Mouse (Mus musculus): ENCODE data around the gene Fgd2. TPM values are rescaled to one million over a fixed set of nuclear protein-coding genes. Genes with fewer than 3 reads are reported as not detected.

Gene Fgd2
- total RNA-seq, 2 experiments from 2014 or later, result 5.4 to 7.4 TPM

DNA sequence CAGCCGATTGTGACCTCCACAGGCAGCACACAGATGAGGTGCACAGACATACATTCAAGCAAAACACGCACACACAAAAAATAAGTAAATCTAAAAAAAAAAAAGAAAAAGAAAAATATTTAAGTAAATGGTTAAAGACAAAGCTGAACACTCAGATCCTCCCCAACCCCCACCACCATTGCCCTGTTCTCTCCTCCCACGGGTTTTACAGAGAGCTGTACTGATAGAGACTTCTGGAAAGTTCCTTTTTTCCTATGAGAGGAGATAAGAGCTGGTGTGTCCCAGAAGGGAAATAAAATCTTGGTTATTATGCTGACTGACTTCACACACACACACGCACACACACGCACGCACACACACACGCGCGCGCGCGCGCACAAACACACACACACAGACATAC, 47.6 kb downstream of the Fgd2 start:
- Histone ChIP-seq H3K27ac (no peak overlapping the region), H3K4me3 (no peak overlapping the region)
- intact Hi-C loops (cut with DNase I), result no loop called here
- no peak for TF ChIP-seq CTCF (IDR thresholded peaks at IDR 0.05)
- no peak for DNase-seq (ENCODE audit: extremely low spot score in 1 of 2, low spot score in 2 of 2)

DNA sequence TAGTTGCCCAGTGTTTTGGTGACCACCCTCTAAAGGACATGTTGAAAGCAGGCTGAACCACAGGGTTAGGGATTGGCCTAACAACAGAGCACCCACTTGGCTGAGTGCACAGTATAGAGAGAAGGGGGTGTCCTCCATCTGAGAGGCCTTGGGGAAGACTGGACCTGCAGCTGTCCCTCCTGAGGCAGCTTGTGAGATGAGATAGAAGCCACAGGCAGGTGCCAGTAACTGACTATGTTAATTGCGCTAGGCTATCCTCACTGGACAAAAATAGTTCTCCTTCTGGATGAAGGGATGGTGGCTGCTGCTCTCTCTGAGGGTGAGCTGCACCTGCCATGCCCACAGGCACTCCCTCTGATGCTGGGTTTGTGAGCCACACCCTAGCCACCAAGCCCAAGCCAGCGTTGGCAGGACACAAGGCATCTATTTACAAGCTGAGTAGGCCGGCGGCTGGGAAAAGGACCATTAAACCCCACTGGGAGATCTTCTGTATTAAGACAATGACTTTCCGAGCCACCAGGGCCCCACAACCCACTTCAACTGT, 49.2 kb downstream of the Fgd2 start:
- intact Hi-C loops (cut with DNase I), result no loop called here
- no peak for TF ChIP-seq CTCF (IDR thresholded peaks at IDR 0.05)
- DNase-seq (ENCODE audit: extremely low spot score in 1 of 2, low spot score in 2 of 2), result no peak
- Histone ChIP-seq H3K27ac (no peak overlapping the region), H3K4me3 (no peak overlapping the region)

DNA sequence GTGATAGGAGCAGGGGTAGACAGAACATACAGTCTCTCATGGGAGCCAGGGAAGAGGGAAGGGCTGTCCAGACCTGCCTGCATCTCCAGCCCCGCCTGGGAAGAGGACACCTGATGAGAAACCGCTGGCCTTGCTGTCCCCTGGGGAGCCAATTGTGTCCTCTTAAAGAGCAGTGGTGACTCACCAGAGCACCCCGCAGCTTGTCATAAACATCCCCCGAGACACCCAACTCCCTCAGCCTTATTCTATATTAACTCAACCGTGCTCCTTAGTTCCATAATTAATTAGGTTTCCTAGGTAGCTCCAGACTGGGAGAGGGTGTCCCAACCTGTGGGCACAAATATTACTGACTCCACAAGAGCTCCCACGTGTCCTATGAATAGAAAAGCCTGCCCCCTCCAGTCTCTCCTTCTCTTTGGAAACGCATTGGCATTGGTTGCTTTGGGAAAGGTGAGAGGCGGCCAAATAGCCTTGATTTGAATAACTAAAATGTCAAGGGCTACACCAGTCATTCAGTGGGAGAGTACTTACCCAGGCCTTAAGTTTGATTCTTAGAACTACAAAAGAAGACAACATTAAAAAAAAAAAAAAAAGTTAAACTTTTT, 51.2 kb downstream of the Fgd2 start:
- intact Hi-C loops (cut with DNase I), result no loop called here
- TF ChIP-seq CTCF (IDR thresholded peaks at IDR 0.05), result no peak
- H3K4me3 ChIP-seq, result no peak overlapping the region
- no peak overlapping the region for H3K27ac ChIP-seq
- DNase-seq (ENCODE audit: extremely low spot score in 1 of 2, low spot score in 2 of 2), result no peak

DNA sequence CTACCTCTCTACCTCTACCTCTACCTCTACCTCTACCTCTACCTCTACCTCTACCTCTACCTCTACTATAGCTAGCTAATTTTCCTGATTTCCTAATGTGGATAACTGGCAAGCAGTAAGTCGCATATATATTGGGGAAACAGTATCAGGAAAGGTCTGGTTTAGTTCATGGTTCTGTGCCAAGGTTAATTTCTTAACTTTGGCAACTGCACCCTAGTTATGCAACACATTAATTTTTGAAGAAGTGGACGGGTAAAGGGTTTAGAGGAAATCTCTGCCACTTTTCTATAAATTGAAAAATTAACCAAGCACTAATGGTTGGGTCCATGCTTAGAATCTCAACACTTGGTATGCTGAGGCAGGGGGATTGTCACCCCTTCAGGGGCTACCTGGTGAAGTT, 53.9 kb downstream of the Fgd2 start:
- no peak overlapping the region for H3K27ac ChIP-seq
- DNase-seq (ENCODE audit: extremely low spot score in 1 of 2, low spot score in 2 of 2), result no peak
- H3K4me3 ChIP-seq, result no peak overlapping the region
- intact Hi-C loops (cut with DNase I), result no loop called here
- no peak for TF ChIP-seq CTCF (IDR thresholded peaks at IDR 0.05)

DNA sequence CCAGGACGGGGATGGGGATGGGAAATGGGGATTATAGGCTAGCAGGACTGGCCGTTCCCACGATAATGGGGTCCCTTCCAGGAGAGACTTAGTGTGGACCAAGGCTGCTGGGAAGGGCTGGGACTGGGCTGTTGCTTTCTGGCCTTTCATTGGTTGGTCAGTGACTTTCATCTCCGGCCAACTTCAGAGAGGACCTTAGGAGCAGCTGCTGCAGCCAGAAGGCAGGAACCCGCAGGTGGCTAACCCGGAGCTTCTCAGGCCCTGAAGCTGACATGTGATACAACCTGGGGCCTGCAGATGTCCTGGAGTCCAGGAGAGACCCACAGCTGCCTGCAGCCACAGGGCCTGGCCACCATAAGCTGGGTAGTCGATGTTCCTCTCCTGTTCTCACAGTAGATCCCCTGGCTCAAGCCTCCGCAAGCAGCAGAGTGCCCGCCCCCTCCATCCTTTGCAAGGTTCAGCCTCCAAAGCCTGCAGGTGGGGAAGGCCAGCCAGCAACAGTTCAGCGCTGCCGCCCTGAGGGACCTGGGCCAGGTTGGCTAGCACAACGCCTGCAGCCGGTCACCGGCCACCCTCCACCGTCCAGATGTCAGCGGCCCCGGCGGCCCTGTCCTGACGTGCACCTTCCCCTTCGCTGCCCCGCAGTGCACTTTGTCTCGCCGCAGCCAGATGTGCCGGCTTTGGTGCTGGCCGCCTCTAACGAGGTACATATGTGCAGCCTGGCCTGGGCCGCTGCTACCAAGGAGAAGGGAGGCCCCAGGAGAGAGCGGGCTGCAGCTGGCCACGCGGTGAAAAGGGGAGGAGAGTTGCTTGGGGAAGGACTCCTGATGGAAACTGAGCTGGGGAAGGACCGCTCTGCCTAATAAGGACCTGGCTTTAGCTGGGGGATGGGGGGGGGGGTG, 55.3 kb downstream of the Fgd2 start:
- no peak for DNase-seq (ENCODE audit: extremely low spot score in 1 of 2, low spot score in 2 of 2)
- Histone ChIP-seq H3K27ac (no peak overlapping the region), H3K4me3 (no peak overlapping the region)
- TF ChIP-seq CTCF (IDR thresholded peaks at IDR 0.05), result no peak
- intact Hi-C loops (cut with DNase I), result no loop called here

DNA sequence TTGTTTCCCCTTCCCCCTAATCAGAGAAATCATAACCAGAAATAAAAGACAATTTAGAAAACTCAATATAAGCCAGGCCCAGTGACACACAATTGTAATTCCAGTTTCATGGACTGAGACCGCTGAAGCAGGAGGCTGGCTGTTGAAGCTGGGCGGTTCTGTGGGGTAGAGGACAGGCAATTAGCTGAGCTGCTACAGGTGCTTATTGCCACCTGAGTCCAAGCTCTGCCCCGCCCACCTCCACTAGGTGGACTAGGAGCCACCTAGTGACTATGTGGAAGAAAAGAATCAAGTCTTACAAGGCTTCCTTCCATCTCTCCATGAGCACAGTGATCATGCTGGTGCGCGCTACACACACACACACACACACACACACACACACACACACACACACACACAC, 56.0 kb downstream of the Fgd2 start:
- no peak for DNase-seq (ENCODE audit: extremely low spot score in 1 of 2, low spot score in 2 of 2)
- intact Hi-C loops (cut with DNase I), result no loop called here
- no peak overlapping the region for H3K4me3 ChIP-seq
- H3K27ac ChIP-seq, result no peak overlapping the region
- no peak; the same call in 1 of the 2 replicates for TF ChIP-seq CTCF (IDR thresholded peaks at IDR 0.05)

DNA sequence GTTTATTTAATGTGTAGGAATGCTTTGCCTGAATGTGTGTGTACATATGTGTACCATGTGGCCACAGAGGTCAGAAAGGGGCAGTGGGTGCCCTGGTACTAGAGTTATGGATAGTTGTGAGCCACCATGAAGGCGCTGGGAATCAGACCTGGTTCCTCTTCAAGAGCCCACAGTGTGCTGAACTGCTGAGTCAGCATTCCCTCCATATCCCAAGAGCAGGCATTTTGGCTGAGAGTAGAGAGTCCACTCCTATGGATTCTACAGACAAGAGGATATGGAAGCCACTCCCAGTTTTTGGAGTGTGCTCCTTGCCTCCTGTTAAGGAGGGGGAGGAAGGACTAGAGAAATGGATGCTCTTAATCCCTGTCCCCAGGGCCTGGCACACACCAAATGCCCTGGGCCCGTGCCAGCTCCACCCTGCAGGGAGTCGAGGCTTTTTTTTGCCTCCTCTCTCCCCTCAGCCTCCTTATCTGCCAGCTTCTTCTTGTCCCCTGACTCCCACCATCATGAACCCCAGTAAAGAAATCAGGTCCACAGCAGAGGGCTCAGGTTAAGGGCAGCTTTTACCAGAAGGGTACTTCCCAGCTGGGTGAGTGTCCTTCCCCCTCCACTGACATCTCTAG, 58.2 kb downstream of the Fgd2 start:
- Histone ChIP-seq H3K4me3 (no peak overlapping the region), H3K27ac (no peak overlapping the region)
- TF ChIP-seq CTCF (IDR thresholded peaks at IDR 0.05), result no peak
- DNase-seq (ENCODE audit: extremely low spot score in 1 of 2, low spot score in 2 of 2), result no peak
- intact Hi-C loops (cut with DNase I), result no loop called here

DNA sequence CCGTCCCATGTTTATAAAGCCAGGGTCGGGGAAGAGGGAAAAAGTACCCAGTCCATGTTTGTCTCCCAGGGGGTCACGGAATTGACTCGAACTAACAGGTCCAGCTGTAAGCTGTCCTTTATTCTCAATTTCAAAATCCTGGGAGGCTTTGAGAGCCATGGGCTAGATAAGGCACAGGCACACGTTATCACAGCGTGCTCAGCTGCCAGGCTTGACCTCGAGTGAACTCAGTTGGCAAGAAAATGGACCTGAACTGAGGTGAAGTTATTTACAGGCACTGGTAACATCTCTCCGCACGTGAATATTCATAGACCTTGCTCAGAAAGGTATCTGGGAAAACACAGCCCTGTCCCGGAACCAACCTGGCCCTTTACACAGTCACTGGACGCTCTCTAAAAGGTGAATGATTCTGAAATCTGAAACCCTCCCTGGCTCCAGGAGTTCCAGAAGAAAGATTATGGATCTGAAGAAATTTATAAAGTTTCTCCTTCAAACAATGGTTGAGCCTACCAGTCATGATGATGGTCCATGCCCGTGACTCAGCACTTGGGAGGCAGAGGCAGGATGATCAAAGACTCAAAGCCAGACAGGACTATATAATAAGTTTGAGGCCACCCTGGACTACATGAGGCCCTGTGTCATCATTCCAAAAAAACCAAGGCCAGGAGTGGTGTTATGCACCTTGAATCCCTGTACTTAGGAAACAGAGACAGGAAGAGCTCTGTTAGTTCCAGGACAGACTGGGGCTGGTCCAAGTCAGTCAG, 59.4 kb downstream of the Fgd2 start:
- no peak for TF ChIP-seq CTCF (IDR thresholded peaks at IDR 0.05)
- intact Hi-C loops (cut with DNase I), result no loop called here
- H3K4me3 ChIP-seq, result no peak overlapping the region
- DNase-seq (ENCODE audit: extremely low spot score in 1 of 2, low spot score in 2 of 2), result no peak
- no peak overlapping the region for H3K27ac ChIP-seq

DNA sequence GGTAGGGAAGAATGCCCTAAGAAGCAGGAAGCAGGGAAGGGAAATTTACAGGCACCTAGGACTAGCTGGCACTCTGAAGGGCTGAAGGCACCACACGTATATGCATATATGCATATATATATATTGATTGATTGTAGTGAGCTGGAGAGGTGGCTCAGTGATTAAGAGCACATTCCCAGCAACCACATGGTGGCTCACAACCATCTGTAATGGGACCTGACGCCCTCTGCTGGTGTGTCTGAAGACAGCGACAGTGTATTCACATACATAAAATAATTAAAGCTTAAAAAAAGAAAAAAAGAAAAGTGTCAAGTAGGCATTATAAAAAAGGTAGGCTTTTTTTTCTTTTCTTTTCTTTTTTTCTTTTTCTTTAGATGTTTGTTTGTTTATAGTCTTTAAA, 60.6 kb downstream of the Fgd2 start:
- no peak for TF ChIP-seq CTCF (IDR thresholded peaks at IDR 0.05)
- intact Hi-C loops (cut with DNase I), result no loop called here
- H3K4me3 ChIP-seq, result no peak overlapping the region
- DNase-seq (ENCODE audit: extremely low spot score in 1 of 2, low spot score in 2 of 2), result no peak
- no peak overlapping the region for H3K27ac ChIP-seq

DNA sequence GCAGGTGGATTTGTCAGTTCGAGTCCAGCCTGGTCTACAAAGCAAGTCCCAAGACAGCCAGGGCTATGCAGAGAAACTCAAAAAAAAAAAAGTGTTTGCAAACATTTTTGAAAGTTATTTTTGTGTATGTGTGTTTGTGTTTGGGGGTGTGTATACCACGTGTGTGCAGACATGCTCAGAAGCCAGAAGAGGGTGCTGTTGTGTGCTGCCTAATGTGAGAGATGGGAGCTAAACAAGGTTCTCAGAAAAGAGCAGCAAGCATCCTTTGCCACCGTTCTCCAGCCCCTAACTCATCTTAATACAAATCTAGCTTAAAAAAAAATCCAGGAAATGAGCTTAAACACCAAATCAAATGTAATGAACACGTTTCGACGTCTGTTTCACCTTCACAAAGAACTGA, 61.6 kb downstream of the Fgd2 start:
- no peak; the same call in 1 of the 2 replicates for TF ChIP-seq CTCF (IDR thresholded peaks at IDR 0.05)
- no peak for DNase-seq (ENCODE audit: extremely low spot score in 1 of 2, low spot score in 2 of 2)
- Histone ChIP-seq H3K27ac (no peak overlapping the region), H3K4me3 (no peak overlapping the region)
- intact Hi-C loops (cut with DNase I), result no loop called here

DNA sequence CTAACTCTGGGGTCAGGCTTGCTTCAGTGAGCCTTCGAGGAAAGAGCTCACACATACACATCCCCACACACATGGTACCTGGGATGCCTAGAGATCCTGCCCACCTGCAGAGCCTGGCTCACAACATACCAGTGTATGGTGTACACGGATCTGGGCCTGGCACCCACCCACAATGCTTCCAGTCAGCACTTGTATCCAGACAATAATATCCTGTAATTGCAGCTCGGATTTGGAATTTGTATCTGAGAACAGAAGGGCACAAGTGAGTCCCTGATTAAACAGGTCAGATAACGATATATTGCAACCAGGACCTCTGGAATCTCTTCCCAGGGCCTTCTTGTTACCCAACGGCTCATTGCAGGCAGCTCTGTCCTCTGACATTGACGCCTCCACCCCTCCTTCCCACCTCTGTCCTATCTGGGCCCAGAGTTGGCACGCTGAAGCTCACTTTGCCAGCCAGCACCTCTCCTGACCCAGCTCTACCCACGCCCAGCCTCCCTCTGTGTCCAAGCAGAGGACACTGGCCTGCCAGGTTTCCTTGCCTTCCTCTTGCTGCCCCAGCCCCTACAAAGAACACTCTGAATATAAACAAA, 62.3 kb downstream of the Fgd2 start:
- intact Hi-C loops (cut with DNase I), result no loop called here
- DNase-seq (ENCODE audit: extremely low spot score in 1 of 2, low spot score in 2 of 2), result no peak
- Histone ChIP-seq H3K4me3 (no peak overlapping the region), H3K27ac (no peak overlapping the region)
- no peak for TF ChIP-seq CTCF (IDR thresholded peaks at IDR 0.05)
